12 mouse cellular contexts compared by ENCODE assay signal in the genomic region with DNA sequence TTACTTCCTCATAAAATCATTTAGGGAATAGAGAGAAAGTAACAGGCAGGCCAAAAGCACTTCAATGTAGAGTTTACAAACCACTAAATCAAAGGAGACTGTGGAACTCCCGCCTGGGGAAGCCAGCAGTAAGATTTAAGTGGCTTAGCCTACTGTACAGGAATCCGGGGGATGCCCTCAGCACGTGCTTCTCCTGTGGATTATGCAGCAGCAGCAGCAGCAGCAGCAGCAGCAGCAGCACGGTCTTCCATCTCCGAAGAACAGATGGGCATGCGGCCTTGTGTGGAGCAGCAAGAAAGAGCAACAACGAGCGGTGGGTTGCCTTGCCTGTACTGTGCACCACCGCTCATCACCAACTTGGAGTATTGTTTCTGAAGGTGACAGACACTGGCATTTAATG.
DNase-seq lines count a peak whose midpoint lies in the region; ATAC-seq lines count a peak whose summit lies in the region.
"Had no signal": no experiment of that assay in that cellular context is flagged by ENCODE, and none has a peak within 500 bp of the region (broad histone marks: within the 10 kb centered on the region; RNA-seq: fewer than 3 reads in every experiment).

No protein-coding gene starts in this region.

- H3K4me3 ChIP-seq in neural tube, embryonic 15.5 days (replicated peaks): no peak overlapping the region
- H3K4me3 ChIP-seq in forebrain, embryonic 16.5 days (replicated peaks; ENCODE audit: low read length): no peak overlapping the region
- no peak overlapping the region for H3K4me3 ChIP-seq in midbrain, embryonic 11.5 days (ENCODE audit: low read depth, low read length)

- no peak overlapping the region for H3K9ac ChIP-seq in neural tube, embryonic 15.5 days (replicated peaks)
- no peak overlapping the region for H3K9ac ChIP-seq in forebrain, embryonic 16.5 days (replicated peaks; ENCODE audit: low read depth, low read length)
- H3K9ac ChIP-seq in midbrain, embryonic 11.5 days (ENCODE audit: low read length): no peak overlapping the region

- no peak overlapping the region for H3K27ac ChIP-seq in neural tube, embryonic 15.5 days (replicated peaks)
- peak overlapping the region; percentile 61 for H3K27ac ChIP-seq in forebrain, embryonic 16.5 days (ENCODE audit: low read length)
- no peak overlapping the region for H3K27ac ChIP-seq in midbrain, embryonic 11.5 days (ENCODE audit: low read depth, low read length)

- peak; percentile 37 for DNase-seq in neural tube, embryonic 10.5 days (ENCODE audit: extremely low spot score, low spot score)
- DNase-seq in midbrain, embryonic 11.5 days (ENCODE audit: low spot score, missing footprints): peak; percentile 87
- DNase-seq in thymus, postnatal 36 days: no peak
- no peak for DNase-seq in ovary, postnatal 10 days (ENCODE audit: low spot score)
- no peak for DNase-seq in frontal cortex, postnatal 25 days (ENCODE audit: low spot score in 2 of 2)
- DNase-seq: adrenal gland, postnatal 10 days; cerebellum, adult 9-11 months; kidney, postnatal 14 days; lung, adult 2 months had no signal

- H3K36me3 ChIP-seq in neural tube, embryonic 15.5 days: no peaks in the 10 kb centered on the region
- H3K36me3 ChIP-seq in forebrain, embryonic 16.5 days (ENCODE audit: control insufficient read depth, insufficient read depth): no peaks in the 10 kb centered on the region
- H3K36me3 ChIP-seq in midbrain, embryonic 11.5 days (ENCODE audit: control insufficient read depth, insufficient read depth, low read length): no peaks in the 10 kb centered on the region

- H3K4me2 ChIP-seq in neural tube, embryonic 15.5 days: no peak overlapping the region
- no peak overlapping the region for H3K4me2 ChIP-seq in forebrain, embryonic 16.5 days (ENCODE audit: low read length)
- H3K4me2 ChIP-seq in midbrain, embryonic 11.5 days: no peak overlapping the region

- H3K4me1 ChIP-seq in neural tube, embryonic 15.5 days: peaks cover 24% of the 10 kb centered on the region
- H3K4me1 ChIP-seq in forebrain, embryonic 16.5 days (replicated peaks; ENCODE audit: control insufficient read depth, insufficient read depth, low read length): peaks cover 37% of the 10 kb centered on the region
- peaks cover 29% of the 10 kb centered on the region for H3K4me1 ChIP-seq in midbrain, embryonic 11.5 days (ENCODE audit: control insufficient read depth, insufficient read depth, low read length)

- no peak for ATAC-seq in neural tube, embryonic 15.5 days (ENCODE audit: low FRiP score)
- ATAC-seq in forebrain, embryonic 16.5 days: peak; percentile 36; the same call in 1 of the 2 replicates
- ATAC-seq in midbrain, embryonic 11.5 days (ENCODE audit: low FRiP score): peak; percentile 47; the same call in 1 of the 2 replicates
- ATAC-seq in granulocyte monocyte progenitor cell, adult 5-6 weeks (replicated peaks; ENCODE audit: poor library complexity, severe bottlenecking): no peak

- H3K9me3 ChIP-seq in neural tube, embryonic 15.5 days (replicated peaks): no peaks in the 10 kb centered on the region
- no peaks in the 10 kb centered on the region for H3K9me3 ChIP-seq in forebrain, embryonic 16.5 days (ENCODE audit: control insufficient read depth, low read length)
- no peaks in the 10 kb centered on the region for H3K9me3 ChIP-seq in midbrain, embryonic 11.5 days (ENCODE audit: control insufficient read depth, low read length)

- no peaks in the 10 kb centered on the region for H3K27me3 ChIP-seq in neural tube, embryonic 15.5 days (replicated peaks)
- no peaks in the 10 kb centered on the region for H3K27me3 ChIP-seq in forebrain, embryonic 16.5 days (replicated peaks; ENCODE audit: control insufficient read depth, insufficient read depth, low read length)
- H3K27me3 ChIP-seq in midbrain, embryonic 11.5 days (ENCODE audit: control insufficient read depth, insufficient read depth, low read length): peaks cover 64% of the 10 kb centered on the region

- WGBS in neural tube, embryonic 15.5 days: 15% methylated on average over 9 of the region's 9 CpGs
- 5% methylated on average over 9 of the region's 9 CpGs for WGBS in forebrain, embryonic 16.5 days
- WGBS in midbrain, embryonic 11.5 days: 15% methylated on average over 9 of the region's 9 CpGs

Comparison
In these comparisons a context has a peak if more than half of its experiments do, and no peak if none do; other contexts are left out.
1. DNase-seq: peak in neural tube, embryonic 10.5 days (single experiment) and midbrain, embryonic 11.5 days (single experiment); none in thymus, postnatal 36 days (0 of 2), ovary, postnatal 10 days (single experiment) and frontal cortex, postnatal 25 days (0 of 2).
2. ATAC-seq: peak in forebrain, embryonic 16.5 days (single experiment) and midbrain, embryonic 11.5 days (single experiment); none in neural tube, embryonic 15.5 days (single experiment) and granulocyte monocyte progenitor cell, adult 5-6 weeks (single experiment).